Mouse (Mus musculus): ENCODE results near the gene Bag5.
"Not testable (repeated sequence)": the region's sequence is repeated elsewhere in the genome, so short reads cannot be mapped to it uniquely, and the experiment has no call there.

The Bag5 gene

DNA sequence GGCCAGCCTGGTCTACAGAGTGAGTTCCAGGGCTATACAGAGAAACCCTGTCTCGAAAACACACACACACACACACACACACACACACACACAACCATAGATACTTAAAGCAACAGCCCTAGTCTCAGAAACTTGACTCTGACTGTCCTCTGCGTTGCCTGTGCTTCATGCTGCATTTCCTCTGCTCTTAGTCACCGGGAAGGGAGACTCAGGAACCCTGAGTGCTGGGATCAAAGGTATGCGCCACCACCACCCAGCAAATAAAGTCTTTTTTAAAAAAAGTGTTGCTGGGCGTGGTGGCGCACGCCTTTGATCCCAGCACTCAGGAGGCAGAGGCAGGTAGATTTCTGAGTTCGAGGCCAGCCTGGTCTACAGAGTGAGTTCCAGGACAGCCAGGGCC lies 23.6 kb upstream of the Bag5 start:
- DNase-seq (ENCODE audit: low read depth, low spot score): not testable (repeated sequence)

DNA sequence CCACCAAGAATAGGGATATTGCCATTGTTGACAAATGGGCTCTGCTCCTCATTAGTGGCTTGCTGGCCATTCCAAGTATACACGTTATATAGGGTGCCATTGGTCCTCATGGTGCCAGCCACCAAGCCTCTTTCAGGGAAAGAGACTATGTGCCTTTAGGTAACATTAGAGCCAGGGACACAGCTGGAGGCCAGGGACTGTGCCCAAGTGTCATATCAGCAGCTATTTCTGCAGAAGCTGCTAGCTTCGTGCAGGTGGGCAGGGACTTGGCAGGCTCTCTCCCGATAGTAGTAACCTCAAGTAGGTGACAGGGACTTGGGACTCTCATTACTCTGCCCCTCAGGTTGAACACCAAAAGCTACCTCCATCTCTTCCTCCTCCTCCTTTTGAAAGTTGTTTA lies 21.9 kb upstream of the Bag5 start:
- DNase-seq (ENCODE audit: low read depth, low spot score): no peak

DNA sequence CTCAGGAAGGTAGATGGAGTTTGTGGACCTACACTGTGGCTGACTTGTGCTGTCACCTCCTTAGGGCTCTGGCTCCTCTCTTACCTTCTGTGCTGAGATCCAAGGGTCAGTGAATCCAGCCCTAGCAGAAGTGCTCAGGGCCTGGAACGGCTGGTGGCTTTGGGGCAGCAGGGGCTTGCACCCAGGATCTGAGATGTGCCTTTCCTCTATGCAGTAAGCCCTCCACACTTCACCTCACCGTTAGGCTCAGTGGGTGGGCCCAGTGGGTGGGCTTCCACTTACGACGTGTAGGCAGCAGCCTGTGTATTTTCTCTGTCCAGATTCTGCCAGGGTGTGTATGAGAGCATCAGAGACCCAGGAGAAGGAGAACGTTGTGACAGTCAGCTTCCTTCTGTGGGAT lies 19.9 kb upstream of the Bag5 start:
- DNase-seq (ENCODE audit: low read depth, low spot score): no peak

DNA sequence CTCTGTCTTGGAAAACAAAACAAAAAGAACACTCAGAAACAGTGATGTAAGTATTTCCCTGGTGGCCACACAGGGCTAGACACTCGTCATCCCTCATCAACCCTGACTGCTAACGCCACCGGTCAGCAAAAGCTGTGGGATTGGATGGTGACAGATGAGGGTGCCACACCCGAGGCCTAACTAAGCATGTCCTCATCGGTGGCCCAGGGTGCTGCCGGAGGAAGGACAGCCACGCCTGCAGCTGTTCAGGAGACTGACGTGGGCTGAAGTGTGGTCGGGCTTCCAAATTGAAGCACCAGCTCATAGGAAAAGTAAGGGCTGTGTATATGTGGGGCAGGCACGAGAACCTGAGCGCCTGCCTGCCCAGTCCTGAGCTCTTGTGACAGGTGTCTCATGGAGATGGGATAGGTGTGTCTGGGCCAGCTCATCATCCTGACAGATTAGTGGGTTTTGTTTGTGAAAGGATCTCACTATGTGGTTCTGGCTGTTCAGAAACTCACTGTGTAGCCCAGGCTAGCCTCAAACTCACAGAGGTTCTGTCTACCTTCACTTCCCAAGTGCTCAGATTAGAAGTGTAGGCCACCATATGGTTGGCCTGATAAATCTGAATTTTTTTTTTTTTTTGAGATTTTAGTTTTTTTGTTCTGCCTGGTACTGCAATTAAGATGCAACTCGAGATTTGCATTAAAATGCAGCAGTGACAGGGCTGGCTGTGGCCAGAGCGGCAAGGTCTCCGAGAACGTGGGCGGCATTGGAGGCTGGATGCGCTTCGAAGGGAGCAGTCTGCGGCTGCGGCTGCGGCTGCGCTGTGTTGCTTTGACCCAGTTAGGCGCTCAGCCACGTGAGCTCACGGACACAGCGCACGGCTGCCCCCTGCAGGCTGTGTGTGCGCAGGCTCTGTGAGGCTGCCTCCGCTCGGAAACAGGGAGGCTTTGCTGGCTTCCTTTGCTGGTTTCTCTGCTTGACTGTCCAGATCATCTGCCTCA lies 19.1 kb upstream of the Bag5 start:
- DNase-seq (ENCODE audit: low read depth, low spot score): peak; percentile 92

DNA sequence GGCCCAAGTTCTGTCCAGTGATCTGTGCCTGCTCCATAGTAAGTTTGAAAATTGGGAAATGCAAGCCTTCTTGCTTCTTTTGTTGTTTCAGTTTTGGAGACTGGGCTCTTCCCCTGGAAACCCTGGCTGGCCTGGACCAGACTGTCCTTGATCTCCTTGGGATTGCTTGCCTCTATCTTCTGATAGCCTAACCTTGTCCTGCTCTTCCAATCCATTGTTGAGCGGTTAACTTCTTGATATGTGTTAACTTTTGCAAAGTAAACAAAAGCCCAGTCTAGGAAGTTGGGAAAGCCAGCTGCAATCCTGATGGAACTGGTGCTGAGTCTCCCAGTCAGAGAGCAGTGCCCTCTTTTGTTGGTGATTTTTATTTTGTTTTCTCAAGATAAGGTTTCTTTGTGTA lies 14.9 kb upstream of the Bag5 start:
- no peak for DNase-seq (ENCODE audit: low read depth, low spot score)

DNA sequence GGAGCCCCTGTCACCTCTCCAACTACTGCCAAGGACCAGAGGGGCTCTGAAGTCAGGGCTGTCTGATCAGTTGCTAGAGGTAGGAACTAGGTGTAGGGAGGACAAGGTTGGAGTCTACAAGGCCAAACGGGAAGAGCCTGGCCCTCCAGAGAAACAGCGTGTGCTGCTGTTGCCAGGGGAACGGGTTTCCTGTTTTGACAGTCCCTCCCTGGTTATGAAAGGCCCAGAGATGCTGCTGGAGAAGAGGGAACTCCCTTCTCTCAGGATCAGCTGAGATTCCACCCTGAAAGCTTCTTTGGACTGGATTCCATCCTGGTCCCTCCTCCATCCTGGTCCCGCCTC lies 13.0 kb upstream of the Bag5 start:
- no peak for DNase-seq (ENCODE audit: low read depth, low spot score)

DNA sequence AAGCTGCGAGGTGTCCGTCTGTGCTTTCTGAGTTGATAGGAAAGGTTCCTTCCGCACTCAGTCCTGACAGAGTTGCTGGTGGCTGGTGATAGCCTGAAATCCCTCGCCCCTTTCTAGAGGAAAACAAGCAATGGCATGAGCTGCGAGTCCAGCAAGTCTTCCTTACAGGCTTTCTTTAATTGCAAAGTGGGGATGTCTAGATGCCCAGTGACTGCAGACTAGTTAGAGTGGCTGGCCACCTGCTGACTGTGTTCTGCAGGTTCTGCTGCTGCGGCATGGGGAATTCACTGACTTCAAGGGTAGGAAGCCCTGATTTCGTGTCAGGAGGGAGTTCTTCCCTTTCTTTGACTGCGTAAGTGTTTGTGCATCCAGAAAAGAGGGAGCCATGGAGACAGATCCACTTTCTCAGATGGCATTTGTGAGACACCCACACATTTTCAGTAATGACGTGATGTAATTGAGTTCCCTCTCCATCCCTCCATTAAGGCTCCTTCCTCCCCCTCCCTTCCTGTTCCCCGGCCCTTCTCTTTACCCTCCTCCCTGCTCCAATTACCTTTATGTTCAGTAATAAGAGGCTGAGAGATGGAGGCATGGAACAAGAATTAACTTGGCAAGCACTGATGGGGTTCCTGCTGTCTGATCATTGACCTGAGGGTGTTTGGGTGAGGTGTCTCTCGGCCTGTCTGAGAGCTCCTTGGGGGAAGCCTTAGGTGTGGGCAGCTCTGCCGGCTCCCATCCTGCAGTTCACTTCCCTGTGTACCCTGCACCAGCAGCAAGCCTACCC lies 12.5 kb upstream of the Bag5 start:
- DNase-seq (ENCODE audit: low read depth, low spot score): no peak

DNA sequence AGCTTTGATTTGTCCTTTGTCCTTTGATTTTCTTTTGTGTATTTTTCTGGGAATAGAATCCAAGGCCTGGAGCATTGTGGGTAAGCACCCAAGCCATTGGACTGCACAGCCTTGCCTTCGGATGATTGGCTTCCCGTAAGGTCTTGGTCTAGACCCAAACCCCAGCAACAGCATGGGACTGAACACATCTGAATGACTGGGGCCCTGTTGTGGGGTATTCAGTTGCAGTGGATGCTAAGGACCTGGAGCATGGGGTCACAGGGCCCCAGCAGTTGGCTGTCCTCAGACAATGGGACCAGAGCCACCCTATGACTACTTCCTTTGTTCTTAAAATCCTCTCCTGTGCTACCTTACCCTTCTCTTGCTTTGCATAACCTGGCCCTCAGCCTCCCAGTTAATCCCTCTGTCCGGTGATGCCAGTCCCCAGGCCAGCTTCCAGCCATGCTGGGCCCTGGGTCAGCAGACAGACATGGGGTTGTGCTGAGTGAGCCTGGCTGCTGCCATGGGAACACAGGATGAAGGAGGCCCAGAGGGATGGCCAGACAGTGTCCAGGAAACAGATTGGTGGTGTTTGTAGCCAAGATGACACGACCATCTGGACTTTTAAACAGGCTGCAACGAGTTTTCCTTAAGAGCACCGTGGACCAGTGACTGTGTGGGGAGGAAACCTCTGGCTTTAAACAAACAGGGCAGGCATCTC lies 11.7 kb upstream of the Bag5 start:
- no peak for DNase-seq (ENCODE audit: low read depth, low spot score)

DNA sequence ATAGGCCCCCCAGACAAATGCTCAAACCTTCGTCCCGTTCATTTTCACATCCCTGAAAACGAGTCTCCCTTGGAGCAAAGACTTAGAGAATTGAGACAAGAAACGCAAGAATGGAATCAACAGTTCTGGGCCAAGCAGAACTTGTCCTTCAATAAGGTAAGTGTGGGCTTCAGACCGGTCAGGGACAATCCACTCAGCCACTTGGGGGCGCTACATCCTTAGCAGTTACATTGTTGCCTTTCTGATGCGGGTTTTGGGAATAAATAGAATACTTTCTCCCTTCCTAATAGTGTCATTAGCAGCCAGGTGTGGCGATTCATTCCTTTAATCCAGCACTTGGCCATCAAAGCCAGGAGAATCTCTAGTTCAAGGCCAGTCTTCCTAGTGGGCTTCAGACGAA lies 9.6 kb upstream of the Bag5 start:
- no peak for DNase-seq (ENCODE audit: low read depth, low spot score)

DNA sequence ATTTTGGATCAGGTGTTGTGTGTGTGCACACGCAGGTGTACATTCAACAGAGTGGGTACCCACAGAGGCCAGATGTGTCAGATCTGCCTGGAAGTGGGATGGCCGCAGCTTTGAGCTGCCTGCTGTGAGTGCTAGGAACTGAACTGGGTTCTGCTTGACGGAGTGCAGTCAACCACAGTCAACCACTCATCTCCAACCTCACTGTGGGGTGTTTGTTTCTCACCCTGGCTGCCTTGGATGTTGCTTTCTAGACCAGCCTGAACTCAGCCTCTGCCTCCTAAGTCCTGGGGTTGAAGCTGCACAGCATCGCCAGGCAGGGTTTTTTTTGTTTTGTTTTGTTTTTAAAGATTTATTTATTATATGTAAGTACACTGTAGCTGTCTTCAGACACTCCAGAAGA lies 7.2 kb upstream of the Bag5 start:
- DNase-seq (ENCODE audit: low read depth, low spot score): no peak

DNA sequence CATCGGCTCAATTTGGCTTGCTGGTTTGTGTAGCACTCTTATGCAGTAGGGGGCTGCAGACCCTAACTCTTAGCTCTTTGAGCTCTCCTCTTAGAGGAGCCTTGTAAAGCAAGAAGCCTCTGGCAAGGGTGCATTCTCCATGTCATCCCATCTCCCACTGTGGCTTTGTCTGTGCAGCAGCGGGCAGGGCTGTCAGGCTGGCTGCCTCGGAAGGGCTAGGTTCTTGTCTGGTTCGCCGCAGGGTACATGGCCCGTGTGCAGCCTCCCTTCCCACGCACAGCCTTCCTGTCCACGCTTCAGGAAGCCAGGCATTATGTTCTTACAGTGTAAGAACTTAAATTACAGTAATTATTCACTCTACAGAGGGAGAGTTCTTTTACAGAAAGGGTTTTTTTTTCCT lies 5.6 kb upstream of the Bag5 start:
- DNase-seq (ENCODE audit: low read depth, low spot score): no peak

DNA sequence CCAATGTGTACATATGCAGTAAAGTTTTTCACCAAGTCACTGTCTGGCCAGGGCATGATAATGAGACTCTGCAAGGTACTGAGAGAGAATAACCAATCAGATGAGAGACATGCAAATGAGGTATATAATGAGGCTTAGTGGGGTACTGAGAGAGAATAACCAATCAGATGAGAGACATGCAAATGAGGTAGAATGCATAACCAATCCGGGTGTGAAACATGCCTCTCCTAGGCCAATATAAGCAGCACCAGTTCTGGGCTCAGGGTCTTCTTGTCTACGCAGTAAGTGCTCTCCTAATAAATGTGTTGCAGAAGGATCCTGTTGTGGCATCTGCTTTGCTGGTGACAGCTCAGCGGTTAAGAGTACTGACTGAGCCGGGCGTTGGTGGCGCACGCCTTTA lies 3.4 kb upstream of the Bag5 start:
- DNase-seq (ENCODE audit: low read depth, low spot score): no peak

DNA sequence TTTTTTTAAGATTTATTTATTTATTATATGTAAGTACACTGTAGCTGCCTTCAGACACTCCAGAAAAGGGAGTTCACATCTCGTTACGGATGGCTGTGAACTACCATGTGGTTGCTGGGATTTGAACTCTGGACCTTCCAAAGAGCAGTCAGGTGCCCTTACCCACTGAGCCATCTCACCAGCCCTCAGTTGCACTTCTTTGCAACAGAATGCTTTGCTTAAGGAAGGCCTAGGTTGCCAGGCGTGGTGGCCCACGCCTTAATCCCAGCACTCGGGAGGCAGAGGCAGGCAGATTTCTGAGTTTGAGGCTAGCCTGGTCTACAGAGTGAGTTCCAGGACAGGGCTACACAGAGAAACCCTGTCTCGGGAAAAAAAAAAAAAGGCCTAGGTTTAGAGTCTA lies 823 bp upstream of the Bag5 start:
- not testable (repeated sequence) for DNase-seq (ENCODE audit: low read depth, low spot score)

DNA sequence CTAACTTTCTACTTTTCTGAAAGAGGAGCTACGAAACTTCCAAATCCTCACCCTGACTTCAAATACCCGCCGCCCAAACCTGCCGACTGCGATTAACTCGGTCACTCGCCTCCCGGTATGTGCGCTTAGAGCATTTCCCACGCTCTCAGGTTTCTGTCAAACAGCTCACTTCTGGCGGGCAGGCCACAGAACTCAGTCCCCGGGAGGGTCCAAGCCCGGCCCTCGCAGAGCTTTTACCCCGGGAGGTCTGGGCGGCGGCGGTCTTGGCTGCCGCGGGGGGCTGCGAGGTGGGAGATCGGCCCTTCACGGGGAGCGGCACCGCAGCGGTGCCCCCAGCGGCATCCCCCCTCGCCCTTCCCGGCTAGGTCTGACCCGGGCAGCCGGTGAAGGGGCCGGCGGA lies 581 bp downstream of the Bag5 start:
- no peak for DNase-seq (ENCODE audit: low read depth, low spot score)

DNA sequence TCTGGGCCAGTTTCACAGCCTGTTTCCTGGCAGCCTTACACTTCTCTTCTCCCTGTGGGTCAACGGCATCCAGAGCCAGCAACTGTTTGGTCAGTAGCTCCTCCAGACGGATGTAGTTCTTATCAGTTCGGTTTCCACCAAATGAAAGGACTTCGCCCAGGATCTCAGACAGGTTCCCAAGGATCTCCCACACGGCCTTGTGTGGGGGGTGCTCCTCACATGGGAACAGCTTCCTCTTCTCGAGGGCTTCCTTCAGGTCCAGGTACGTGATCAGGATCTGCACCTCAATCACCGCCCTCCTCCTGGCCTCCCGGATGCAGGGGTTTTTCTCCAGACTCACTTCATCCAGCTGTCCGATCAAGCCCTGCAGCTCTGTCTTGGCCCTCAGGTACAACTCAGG lies 3.0 kb downstream of the Bag5 start:
- no peak for DNase-seq (ENCODE audit: low read depth, low spot score)

DNA sequence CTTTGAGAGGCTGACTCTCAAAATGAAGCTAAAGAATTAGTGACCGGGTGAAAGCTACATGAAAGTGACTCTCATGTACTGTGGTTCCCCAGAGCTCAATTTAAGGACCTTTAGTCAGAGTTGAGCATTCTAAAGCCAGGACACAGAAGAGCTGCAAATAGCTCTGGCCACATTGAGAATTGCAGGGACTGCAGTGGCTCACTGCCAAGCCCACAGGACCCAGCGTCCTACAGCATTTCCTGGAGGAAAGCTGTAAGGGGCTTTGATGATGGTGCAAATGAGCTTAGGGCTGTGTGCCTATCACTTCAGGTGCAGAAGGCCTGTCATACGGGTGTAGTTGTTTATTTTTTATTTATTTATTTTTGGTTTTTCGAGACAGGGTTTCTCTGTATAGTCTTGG lies 4.9 kb downstream of the Bag5 start:
- DNase-seq (ENCODE audit: low read depth, low spot score): no peak

DNA sequence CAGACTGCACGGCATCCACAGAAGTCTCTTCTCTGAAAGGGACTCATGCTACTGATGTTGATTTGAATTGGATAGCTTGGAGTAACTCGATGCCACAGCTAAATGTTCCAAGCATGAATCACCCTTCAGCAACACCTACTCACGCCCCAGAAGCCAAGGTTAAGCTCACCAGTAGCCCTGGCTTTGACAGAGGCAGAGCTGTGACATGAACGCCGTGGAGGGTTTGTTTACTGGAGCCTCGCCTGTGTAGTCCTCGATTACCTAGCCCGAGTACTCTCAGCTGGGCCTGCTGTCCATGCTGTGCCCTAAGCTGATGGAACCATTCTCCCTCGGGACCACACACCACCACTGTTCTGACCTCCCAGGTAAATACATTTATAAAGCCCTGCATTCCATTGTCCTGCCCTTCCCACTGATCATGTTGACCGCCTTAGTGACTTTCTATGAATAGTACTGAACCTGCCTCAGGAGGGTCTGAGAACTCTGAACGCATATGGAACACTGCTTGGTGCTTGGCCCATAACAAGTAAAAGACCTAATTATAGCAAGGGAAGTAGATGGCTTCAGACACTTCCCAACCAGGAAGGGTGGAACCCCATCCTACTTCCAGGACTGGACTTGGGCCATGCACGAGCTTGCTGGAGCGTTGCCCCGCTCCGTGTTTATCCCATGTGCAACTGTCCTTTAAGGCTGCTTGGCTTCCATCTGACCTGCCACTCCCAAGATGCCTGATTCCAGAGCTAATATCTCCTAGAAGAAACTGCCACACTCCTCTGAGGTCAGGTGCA lies 7.7 kb downstream of the Bag5 start:
- no peak for DNase-seq (ENCODE audit: low read depth, low spot score)

DNA sequence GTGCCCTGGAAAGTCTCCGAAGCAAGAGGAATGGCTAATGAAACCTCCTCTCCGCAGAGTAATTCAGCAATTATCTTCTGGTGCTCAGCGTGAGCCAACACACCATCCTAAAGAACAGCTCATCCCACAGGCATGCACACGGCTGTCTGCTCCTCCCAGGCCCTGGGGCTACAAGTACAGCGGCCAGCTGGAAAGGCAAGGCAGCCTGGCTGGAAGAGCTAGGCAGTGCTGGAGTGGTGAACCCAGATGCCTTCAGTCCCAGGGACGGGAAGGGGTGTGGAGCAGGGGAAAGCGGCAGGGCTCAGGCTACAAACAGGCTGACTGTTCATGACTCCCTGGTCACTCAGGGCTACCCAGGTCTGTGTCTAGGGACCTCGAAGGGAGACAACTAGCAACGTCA lies 8.4 kb downstream of the Bag5 start:
- DNase-seq (ENCODE audit: low read depth, low spot score): no peak

DNA sequence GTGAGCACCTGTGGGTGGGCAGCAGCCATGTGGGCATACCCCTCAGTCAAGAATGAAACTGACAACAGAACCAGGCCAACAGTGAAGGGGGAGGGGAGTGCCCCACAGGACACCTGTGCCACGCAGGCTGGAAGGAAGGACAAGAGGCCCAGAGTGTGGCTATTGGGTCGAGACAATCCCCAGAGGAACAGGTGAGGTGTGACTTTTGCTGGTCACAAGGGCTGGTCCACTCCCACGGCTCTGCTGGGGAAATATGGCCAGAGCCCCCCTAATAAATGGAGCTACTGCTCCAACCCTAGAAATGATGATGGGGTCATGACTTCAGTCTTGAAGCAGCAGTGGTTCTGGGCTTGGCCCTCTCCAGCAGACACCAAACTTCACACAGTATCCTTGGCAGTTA lies 9.8 kb downstream of the Bag5 start:
- no peak for DNase-seq (ENCODE audit: low read depth, low spot score)

DNA sequence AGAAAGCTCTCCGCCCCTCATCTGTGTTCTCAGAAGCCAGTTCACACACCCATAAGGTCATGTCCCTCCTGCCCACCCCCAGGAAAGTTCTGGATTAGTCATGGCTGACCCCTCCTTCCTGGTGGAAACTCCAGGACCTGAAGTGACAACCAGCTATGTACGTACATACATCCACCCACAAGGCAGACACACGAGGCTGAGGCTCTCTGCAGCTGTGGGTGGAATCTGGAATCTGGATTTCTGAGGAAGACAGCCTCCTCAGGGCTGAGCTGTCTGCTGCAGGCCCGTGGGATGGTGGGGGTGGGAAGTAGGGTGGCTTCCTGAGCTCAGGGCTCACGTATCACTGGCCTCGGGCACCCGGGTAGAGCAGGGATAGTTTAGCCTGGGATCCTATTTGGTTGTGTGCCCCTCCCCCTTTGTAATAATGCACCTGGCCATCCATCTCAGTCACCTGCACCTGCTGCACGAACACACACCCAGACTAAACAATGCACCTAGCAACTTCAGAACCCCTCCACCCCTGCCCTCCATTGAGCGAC lies 12.1 kb downstream of the Bag5 start:
- no peak for DNase-seq (ENCODE audit: low read depth, low spot score)

DNA sequence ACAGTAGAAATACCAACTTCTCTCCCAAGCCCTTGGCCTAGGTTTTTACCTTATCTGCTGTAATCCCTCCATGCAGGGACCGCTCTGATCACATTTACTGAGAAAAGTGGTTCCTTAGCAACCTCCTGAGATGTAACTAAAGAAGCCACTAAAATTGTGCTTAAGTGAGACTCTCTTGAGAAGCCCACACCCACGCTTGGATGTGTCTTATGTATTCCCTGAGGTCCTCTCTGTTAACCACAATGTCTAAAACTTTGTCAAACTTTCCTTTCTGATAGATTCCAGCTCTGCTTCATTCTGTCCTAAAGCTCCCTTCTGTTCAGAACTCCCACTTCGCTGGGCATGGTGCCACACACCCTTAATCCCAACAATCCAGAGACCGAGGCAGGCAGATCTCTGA lies 13.5 kb downstream of the Bag5 start:
- DNase-seq (ENCODE audit: low read depth, low spot score): no peak

Measured in mesoderm, embryonic 11.5 days (tissue).